Mouse (Mus musculus): Measurements from ENCODE around the gene Fam222a. TPM values are rescaled to one million over a fixed set of nuclear protein-coding genes. Genes with fewer than 3 reads are reported as not detected.

Gene Fam222a
- polyA plus RNA-seq, 1 experiment from 2014 or later = 0.63 TPM

DNA sequence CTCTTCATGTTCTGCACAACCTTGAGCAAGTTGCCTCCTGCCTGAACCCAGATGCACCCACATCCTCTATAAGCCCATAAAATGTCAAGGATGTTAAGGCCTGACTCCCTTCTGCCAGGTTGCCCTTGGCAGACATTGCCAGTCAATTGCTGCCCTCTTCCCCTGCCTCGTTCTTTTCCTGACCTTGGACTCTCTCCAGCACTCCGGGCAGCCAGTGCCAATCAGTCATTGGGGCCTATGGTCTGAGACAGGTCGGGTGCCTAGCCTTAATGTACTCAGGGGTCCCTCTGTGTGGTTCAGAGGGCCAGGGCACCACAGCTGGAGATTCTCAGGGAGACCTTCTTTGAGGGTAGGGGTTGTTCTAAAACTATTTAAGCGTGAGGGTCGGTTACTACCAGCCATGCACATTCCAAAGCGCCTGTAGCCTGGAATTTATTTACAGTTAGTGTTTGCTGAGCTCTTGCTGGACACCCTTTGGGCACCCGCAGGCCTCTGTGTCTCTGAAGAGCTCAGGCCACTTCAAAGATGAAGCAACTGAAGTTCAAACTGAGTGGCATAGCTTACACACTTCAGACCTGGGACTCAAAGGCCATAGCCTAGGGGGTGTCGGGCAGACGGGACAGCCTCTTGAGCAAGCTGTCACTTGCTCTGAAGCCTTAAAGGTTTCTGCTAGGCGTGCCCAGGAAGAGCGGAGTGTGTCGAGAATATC, 6.3 kb downstream of the Fam222a start:
- no peak overlapping the region for H3K4me3 ChIP-seq
- H3K27ac ChIP-seq (ENCODE audit: poor library complexity, severe bottlenecking) = no peak overlapping the region
- no peaks in the 10 kb centered on the region for H3K9me3 ChIP-seq (replicated peaks)
- no peaks in the 10 kb centered on the region for H3K36me3 ChIP-seq
- peaks cover 52% of the 10 kb centered on the region for H3K4me1 ChIP-seq (replicated peaks)
- WGBS = 59% methylated on average over 12 of the region's 12 CpGs
- no peak for ATAC-seq (ENCODE audit: insufficient number of reproducible peaks, low FRiP score)
- H3K9ac ChIP-seq = no peak overlapping the region
- H3K4me2 ChIP-seq = no peak overlapping the region
- H3K27me3 ChIP-seq (replicated peaks) = peaks cover 62% of the 10 kb centered on the region

DNA sequence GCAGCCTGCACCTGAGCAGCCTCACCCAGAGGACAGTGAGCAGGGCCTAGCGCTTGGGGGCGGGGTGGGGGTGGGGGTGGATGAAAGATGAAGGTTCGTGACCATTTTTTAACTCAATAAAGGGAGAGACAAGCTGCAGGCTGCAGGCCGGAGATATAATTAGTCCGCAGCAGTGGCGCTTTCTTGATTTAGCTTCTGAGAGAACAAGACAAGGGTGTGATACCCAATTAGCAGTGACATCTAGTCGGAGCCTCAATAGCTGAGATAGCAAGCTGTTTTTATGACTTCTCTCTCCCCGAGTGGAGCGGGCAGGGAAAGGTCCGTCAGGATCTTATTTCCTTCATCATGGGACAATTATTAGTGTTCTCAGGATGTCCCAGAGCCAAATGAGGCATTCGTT, 7.2 kb downstream of the Fam222a start:
- H3K36me3 ChIP-seq = no peaks in the 10 kb centered on the region
- WGBS = 38% methylated on average over 11 of the region's 11 CpGs
- no peak overlapping the region for H3K27ac ChIP-seq (ENCODE audit: poor library complexity, severe bottlenecking)
- H3K4me1 ChIP-seq (replicated peaks) = peaks cover 42% of the 10 kb centered on the region
- no peak overlapping the region for H3K4me3 ChIP-seq
- no peak for ATAC-seq (ENCODE audit: insufficient number of reproducible peaks, low FRiP score)
- H3K9ac ChIP-seq = no peak overlapping the region
- H3K9me3 ChIP-seq (replicated peaks) = no peaks in the 10 kb centered on the region
- peaks cover 54% of the 10 kb centered on the region for H3K27me3 ChIP-seq (replicated peaks)
- no peak overlapping the region for H3K4me2 ChIP-seq

DNA sequence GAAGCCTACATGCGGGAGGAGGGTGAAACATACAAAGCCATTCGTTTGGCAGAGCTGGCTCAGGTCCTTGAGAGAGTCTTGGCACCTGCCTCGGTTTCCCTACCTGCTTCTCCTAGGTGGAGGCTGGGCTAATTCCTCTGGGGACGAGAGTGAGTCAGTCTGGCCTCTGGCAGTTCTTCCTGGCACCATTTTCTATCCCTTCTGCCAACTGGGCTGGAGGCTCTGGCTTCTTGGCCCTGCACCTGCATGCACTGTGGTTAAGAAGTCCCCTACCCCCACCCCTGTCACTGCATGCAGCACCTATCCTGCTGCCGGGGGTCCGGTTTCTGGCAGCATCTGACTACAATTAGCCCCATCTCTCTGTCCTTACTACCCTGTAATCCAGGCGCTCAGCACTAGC, 7.7 kb downstream of the Fam222a start:
- no peaks in the 10 kb centered on the region for H3K36me3 ChIP-seq
- peaks cover 39% of the 10 kb centered on the region for H3K4me1 ChIP-seq (replicated peaks)
- no peak overlapping the region for H3K9ac ChIP-seq
- H3K27ac ChIP-seq (ENCODE audit: poor library complexity, severe bottlenecking) = no peak overlapping the region
- no peak for ATAC-seq (ENCODE audit: insufficient number of reproducible peaks, low FRiP score)
- H3K4me2 ChIP-seq = no peak overlapping the region
- 80% methylated on average over 7 of the region's 7 CpGs for WGBS
- H3K4me3 ChIP-seq = no peak overlapping the region
- H3K27me3 ChIP-seq (replicated peaks) = peaks cover 50% of the 10 kb centered on the region
- H3K9me3 ChIP-seq (replicated peaks) = no peaks in the 10 kb centered on the region

DNA sequence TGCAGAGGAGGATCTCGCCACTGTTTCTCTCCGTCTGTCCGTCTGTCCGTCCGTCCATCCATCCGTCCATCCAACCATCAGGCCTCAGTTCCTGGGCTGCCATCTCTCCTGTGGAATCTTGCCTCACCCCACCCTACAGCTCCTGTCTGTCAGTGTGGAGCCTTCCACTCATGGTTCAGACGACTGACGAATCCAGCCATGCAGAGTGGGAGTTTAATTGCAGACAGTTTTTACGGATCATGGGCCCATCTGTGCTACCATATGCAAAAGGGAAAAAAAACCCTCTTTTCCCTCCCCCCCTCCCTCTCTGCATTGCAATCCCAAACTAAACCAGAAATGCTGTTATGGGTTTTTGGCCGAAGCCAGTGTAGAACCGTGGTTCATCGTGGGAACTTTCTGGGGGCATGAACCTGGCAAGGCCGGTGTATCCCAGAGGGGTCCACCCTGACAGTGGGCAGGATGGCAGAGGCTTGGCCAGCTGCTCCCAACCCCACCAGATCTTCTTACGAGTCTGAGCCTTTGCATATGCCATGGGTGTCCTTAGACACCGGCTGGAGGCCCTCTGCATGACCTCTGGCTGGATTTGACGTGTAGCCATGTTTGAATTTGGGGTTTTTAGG, 8.3 kb downstream of the Fam222a start:
- Histone ChIP-seq H3K27ac (ENCODE audit: poor library complexity, severe bottlenecking) (no peak overlapping the region), H3K36me3 (no peaks in the 10 kb centered on the region), H3K4me3 (no peak overlapping the region), H3K27me3 (replicated peaks) (peaks cover 44% of the 10 kb centered on the region), H3K4me2 (no peak overlapping the region), H3K9ac (no peak overlapping the region), H3K4me1 (replicated peaks) (peaks cover 33% of the 10 kb centered on the region), H3K9me3 (replicated peaks) (no peaks in the 10 kb centered on the region)
- WGBS = 85% methylated on average over 16 of the region's 16 CpGs
- no peak for ATAC-seq (ENCODE audit: insufficient number of reproducible peaks, low FRiP score)

DNA sequence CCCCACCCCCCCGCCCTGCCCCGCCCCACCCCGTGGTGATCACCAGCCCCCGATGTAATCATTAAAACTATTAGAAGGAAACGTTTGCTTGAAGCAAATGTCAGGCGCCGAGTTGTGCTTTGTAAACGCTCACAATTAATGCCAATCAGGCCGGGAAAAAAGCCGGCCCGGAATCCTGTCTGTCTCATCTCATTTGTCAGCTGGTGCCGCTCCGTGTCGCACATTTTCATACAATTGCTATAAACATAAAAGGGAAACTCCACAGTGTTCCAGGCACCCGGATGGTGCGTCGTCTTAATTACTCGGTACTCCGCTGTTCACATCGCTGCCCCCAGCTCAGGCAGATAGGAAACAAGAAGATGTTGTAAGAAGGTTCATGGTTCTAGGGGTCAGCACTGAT, 10.5 kb downstream of the Fam222a start:
- H3K9me3 ChIP-seq (replicated peaks) = no peaks in the 10 kb centered on the region
- no peak overlapping the region for H3K27ac ChIP-seq (ENCODE audit: poor library complexity, severe bottlenecking)
- ATAC-seq (ENCODE audit: insufficient number of reproducible peaks, low FRiP score) = no peak
- H3K4me1 ChIP-seq (replicated peaks) = peaks cover 26% of the 10 kb centered on the region
- no peaks in the 10 kb centered on the region for H3K36me3 ChIP-seq
- H3K4me2 ChIP-seq = no peak overlapping the region
- WGBS = 75% methylated on average over 20 of the region's 20 CpGs
- H3K4me3 ChIP-seq = no peak overlapping the region
- no peak overlapping the region for H3K9ac ChIP-seq
- peaks cover 21% of the 10 kb centered on the region for H3K27me3 ChIP-seq (replicated peaks)

DNA sequence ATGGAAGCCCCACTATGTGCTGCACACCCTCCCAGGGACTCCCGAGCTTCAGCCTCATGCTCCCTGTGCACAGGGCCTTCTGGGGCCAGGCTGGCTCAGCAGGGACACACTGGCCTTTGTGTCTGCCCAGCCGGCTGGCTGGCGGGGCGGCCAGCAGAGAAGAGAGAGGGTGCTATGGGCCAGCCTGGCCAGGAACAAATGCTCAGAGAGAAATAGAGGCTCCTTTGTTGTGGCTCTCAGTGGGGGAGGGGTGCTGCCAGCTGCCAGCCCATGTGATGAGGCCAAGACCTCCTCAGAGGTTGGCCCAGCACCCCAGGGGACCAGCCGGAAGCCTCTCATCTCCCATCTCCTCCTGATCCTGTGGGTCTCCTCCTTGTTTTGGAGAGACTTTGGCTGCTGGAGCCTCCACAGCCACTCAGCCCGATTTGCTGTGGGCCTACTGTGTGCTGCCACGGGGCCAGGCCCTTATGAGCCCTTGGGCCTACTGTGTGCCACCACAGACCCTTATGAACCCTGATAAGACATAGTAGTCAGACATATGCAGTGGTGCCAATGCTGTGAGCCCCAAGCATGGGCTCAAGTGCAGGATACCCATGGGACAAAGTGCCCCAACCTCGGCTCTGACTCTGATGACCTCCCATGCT, 12.0 kb downstream of the Fam222a start:
- H3K9me3 ChIP-seq (replicated peaks) = no peaks in the 10 kb centered on the region
- H3K4me2 ChIP-seq = no peak overlapping the region
- H3K4me3 ChIP-seq = no peak overlapping the region
- no peak overlapping the region for H3K9ac ChIP-seq
- no peak for ATAC-seq (ENCODE audit: insufficient number of reproducible peaks, low FRiP score)
- WGBS = 59% methylated on average over 8 of the region's 8 CpGs
- H3K27ac ChIP-seq (ENCODE audit: poor library complexity, severe bottlenecking) = no peak overlapping the region
- H3K36me3 ChIP-seq = no peaks in the 10 kb centered on the region
- peaks cover 17% of the 10 kb centered on the region for H3K27me3 ChIP-seq (replicated peaks)
- H3K4me1 ChIP-seq (replicated peaks) = peaks cover 13% of the 10 kb centered on the region

DNA sequence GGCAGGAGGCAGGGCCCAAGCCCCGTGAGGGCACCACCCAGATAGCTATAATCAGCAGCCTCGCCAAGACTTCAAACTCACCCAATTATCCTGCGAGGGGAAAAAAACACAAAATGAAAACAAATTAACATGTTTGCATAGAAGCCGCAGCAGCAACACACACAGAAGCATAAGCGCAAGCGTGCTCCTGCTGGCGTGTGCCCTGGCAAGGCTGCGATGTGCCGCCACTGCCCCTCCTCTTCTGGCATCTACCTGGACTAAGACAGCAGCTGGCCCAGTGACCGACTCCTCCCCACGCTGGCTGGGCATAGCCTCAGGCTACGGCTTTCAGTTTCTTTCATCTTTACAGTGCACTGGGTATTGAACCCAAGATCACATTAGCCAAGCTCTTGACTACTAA, 13.7 kb downstream of the Fam222a start:
- Histone ChIP-seq H3K4me2 (no peak overlapping the region), H3K9me3 (replicated peaks) (no peaks in the 10 kb centered on the region), H3K4me3 (no peak overlapping the region), H3K36me3 (no peaks in the 10 kb centered on the region), H3K27ac (ENCODE audit: poor library complexity, severe bottlenecking) (no peak overlapping the region), H3K4me1 (replicated peaks) (peaks cover 5% of the 10 kb centered on the region; the same call in 1 of the 2 replicates), H3K27me3 (replicated peaks) (peaks cover 25% of the 10 kb centered on the region), H3K9ac (no peak overlapping the region)
- ATAC-seq (ENCODE audit: insufficient number of reproducible peaks, low FRiP score) = no peak
- WGBS = 81% methylated on average over 12 of the region's 12 CpGs

DNA sequence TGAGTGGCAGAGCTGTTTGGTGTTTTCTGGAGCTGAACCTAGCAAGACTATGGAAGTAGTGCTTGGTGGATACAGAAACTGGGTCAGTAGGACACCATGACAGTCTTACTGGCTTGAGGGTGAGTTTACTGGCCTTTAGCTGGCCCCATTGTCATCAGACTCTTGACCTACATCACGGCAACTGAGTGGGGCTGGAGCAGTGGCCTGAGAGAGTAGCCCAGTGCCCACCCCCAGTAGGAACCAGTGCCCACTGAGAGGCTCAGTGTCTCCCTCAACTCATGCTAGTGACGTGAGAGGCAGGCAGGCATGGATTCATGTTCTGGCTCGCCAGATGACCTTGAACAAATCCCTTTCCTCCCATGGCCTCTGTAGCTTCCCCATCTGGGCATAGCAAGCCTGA, 15.2 kb downstream of the Fam222a start:
- H3K36me3 ChIP-seq = no peaks in the 10 kb centered on the region
- no peak overlapping the region for H3K4me3 ChIP-seq
- 69% methylated on average over 3 of the region's 3 CpGs for WGBS
- 0 out of 2 replicates have a peak, but pooled peaks cover 5% of the 10 kb centered on the region for H3K4me1 ChIP-seq (replicated peaks)
- no peak for ATAC-seq (ENCODE audit: insufficient number of reproducible peaks, low FRiP score)
- H3K9ac ChIP-seq = no peak overlapping the region
- H3K9me3 ChIP-seq (replicated peaks) = no peaks in the 10 kb centered on the region
- H3K27ac ChIP-seq (ENCODE audit: poor library complexity, severe bottlenecking) = no peak overlapping the region
- H3K27me3 ChIP-seq (replicated peaks) = peaks cover 29% of the 10 kb centered on the region
- no peak overlapping the region for H3K4me2 ChIP-seq

DNA sequence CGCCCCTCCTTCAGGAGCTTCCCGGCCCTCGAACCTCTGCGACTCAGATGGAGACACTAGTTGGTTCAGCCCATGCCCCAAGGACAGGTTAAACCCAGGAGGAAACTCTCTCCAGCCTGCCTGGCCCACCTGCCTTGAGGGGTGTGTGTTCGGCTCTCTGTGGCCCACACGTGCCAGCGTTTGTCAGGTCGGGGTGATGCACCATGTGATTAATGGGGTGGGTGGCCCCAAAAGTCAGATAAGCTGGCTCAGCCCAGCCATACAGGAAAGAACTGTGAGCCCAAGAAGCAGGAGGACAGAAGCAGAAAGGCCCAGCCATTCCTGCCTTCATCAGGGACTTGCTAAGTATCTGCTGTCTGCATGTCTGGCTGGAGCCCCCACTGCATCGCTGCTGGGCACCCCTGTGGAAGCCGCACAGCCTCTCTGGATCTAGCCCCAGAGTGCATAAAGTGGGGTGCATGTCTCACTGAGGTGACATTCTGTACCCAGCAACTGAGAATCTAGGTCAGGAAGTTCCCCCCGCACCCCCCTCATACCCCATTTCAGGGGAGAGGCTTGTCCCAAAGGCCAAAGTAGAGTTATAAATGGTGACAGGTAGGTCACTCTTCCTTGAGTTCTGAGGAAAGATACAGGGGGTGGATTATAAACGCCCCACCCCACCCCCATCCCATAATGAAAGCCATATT, 15.8 kb downstream of the Fam222a start:
- no peak overlapping the region for H3K4me3 ChIP-seq
- H3K4me1 ChIP-seq (replicated peaks) = 0 out of 2 replicates have a peak, but pooled peaks cover 5% of the 10 kb centered on the region
- peaks cover 33% of the 10 kb centered on the region for H3K27me3 ChIP-seq (replicated peaks)
- H3K9ac ChIP-seq = no peak overlapping the region
- H3K27ac ChIP-seq (ENCODE audit: poor library complexity, severe bottlenecking) = no peak overlapping the region
- H3K9me3 ChIP-seq (replicated peaks) = no peaks in the 10 kb centered on the region
- no peak overlapping the region for H3K4me2 ChIP-seq
- no peak for ATAC-seq (ENCODE audit: insufficient number of reproducible peaks, low FRiP score)
- no peaks in the 10 kb centered on the region for H3K36me3 ChIP-seq
- 72% methylated on average over 12 of the region's 12 CpGs for WGBS

DNA sequence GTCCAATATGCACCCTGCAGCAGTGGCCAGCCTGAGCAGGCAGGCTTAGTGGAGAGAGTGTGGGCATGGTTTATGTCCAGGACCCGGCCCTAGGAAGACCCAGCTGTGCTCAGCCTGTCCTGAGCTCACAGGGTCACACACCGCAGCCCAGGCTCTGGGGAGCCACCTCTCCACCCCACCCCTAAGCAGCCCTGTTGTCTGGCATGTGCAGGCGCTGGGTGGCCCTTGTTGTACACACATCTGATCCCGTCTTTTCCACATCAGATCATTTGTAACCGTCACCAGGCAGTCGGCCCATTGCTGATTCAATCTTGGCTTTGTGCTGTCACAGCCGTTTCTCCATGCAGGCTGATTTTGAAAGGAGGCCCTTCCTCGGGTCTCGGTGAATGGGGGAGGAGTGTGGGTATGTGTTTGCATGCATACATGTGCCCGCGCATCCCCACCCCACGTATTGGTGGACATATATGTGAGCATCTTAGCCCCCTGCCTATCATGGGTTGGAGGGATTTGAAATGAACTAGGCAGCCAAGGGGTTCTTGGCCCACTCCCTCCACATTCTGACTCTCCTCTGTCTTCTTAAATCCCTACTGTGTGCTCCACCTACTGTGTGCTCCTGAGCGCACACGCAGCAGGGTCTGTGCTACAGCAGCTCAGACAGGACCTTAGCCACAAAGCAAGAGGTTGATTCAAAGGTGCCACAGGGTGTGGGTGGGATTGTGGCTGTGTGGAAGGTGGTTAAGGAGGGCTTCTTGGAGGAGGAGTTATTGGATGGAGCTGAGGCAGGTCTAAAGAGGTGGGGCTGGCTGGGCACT, 16.7 kb downstream of the Fam222a start:
- Histone ChIP-seq H3K9me3 (replicated peaks) (no peaks in the 10 kb centered on the region), H3K27ac (ENCODE audit: poor library complexity, severe bottlenecking) (no peak overlapping the region), H3K9ac (no peak overlapping the region), H3K4me2 (no peak overlapping the region), H3K27me3 (replicated peaks) (peaks cover 42% of the 10 kb centered on the region), H3K4me1 (replicated peaks) (0 out of 2 replicates have a peak, but pooled peaks cover 6% of the 10 kb centered on the region), H3K4me3 (no peak overlapping the region), H3K36me3 (no peaks in the 10 kb centered on the region)
- no peak for ATAC-seq (ENCODE audit: insufficient number of reproducible peaks, low FRiP score)
- WGBS = 69% methylated on average over 14 of the region's 14 CpGs

Data from heart, embryonic 12.5 days (tissue).